Mouse (Mus musculus) ES-E14 (cell line): Measurements from ENCODE around the gene Spag17. TPM values are rescaled to one million over a fixed set of nuclear protein-coding genes. Genes with fewer than 3 reads are reported as not detected.
"Not testable (repeated sequence)": the region's sequence is repeated elsewhere in the genome, so short reads cannot be mapped to it uniquely, and the experiment has no call there.

Source experiments
- DNase-seq: peaks from one replicate; pipeline ENCODE4 v3.0.0-alpha.2; 2013; ENCODE audit warnings: low read depth, low spot score
- H3K27ac ChIP-seq: 2 replicates; pipeline ENCODE4 v1.5.1; 2012; ENCODE audit warnings: low read depth, mild to moderate bottlenecking, low read length, moderate library complexity, mixed read lengths; ENCODE audit not compliant: poor library complexity, insufficient read depth, severe bottlenecking
- H3K36me3 ChIP-seq: 2 replicates; pipeline ENCODE4 v1.6.1; 2012; ENCODE audit warnings: mild to moderate bottlenecking, low read length, moderate library complexity, mixed read lengths; ENCODE audit not compliant: control insufficient read depth, poor library complexity, insufficient read depth, severe bottlenecking
- H3K4me1 ChIP-seq, 2 experiments: fragments of 150-350 bp in 1 of 2; sonication (generic) in 1 of 2; 2 replicates each; pipeline ENCODE4 v1.6.1; 2012; ENCODE audit warnings: low read length in 2 of 2, mild to moderate bottlenecking in 1 of 2, mixed read lengths in 1 of 2; ENCODE audit not compliant: control insufficient read depth in 2 of 2, insufficient read depth in 2 of 2, poor library complexity in 1 of 2
- H3K4me3 ChIP-seq, 2 experiments: fragments of 150-350 bp in 1 of 2; sonication (generic) in 1 of 2; 2 replicates each; pipeline ENCODE4 v1.5.1; 2012; ENCODE audit warnings: low read length in 2 of 2, low read depth in 1 of 2, mild to moderate bottlenecking in 1 of 2, mixed read lengths in 1 of 2; ENCODE audit not compliant: insufficient read depth in 1 of 2, poor library complexity in 1 of 2, severe bottlenecking in 1 of 2
- H3K9ac ChIP-seq: 2 replicates; pipeline ENCODE4 v1.6.1; 2012; ENCODE audit warnings: low read depth, mild to moderate bottlenecking, low read length, mixed read lengths; ENCODE audit not compliant: poor library complexity, insufficient read depth, severe bottlenecking
- H3K9me3 ChIP-seq: fragments of 150-350 bp; sonication (generic); 2 replicates; pipeline ENCODE4 v1.6.1; 2012; ENCODE audit warnings: low read depth, mild to moderate bottlenecking, low read length; ENCODE audit not compliant: control insufficient read depth, insufficient read depth
- CHD2 ChIP-seq: IDR thresholded peaks from 2 replicates; pipeline ENCODE4 v1.6.1; 2014; ENCODE audit warnings: mild to moderate bottlenecking, low read depth, low read length, inconsistent platforms
- HCFC1 ChIP-seq: IDR thresholded peaks from 2 replicates; pipeline ENCODE4 v1.6.1; 2012; ENCODE audit warnings: low read length, inconsistent platforms, borderline replicate concordance; ENCODE audit not compliant: insufficient read depth
- MAFK ChIP-seq: IDR thresholded peaks from 2 replicates; pipeline ENCODE4 v1.6.1; 2014; ENCODE audit warnings: mild to moderate bottlenecking, low read depth, low read length, inconsistent platforms; ENCODE audit not compliant: insufficient read depth
- ZC3H11A ChIP-seq: IDR thresholded peaks from 2 replicates; pipeline ENCODE4 v1.6.1; 2012; ENCODE audit warnings: low read depth, mild to moderate bottlenecking, inconsistent platforms, low read length, borderline replicate concordance
- ZNF384 ChIP-seq: IDR thresholded peaks from 2 replicates; pipeline ENCODE4 v1.6.1; 2012; ENCODE audit warnings: low read depth, low read length, inconsistent platforms
- in situ Hi-C, 2 experiments: fragments of 600-800 bp; cut with MboI; formaldehyde crosslinking; loops; one replicate each; pipeline ENCODE4 v1.15.1; 2025; ENCODE audit warnings: low sequenced_read_pairs in 2 of 2, inconsistent platforms in 1 of 2; ENCODE audit not compliant: unreplicated experiment in 2 of 2
- total RNA-seq: library from RNA; depleted of rRNA; stranded (reverse); fragments of 300-350 nt; gene quantifications from 2 replicates; pipeline ENCODE4 v1.2.3, GENCODE M21; 2012

The Spag17 gene
- total RNA-seq, 1 experiment = 0.04 TPM

GRCm38 (mm10) chr3:99883988-99884564, 1.1 kb upstream of the Spag17 start:
- H3K4me1 ChIP-seq = peaks cover 0 to 4% of the 10 kb centered on the region in 2 experiments; a peak in 1 of 4 replicates
- no peaks in the 10 kb centered on the region for H3K36me3 ChIP-seq
- H3K4me3 ChIP-seq = no peak overlapping the region
- H3K27ac ChIP-seq = no peak overlapping the region
- no peak for DNase-seq
- H3K9me3 ChIP-seq = no peaks in the 10 kb centered on the region
- in situ Hi-C loops = no loop called here
- no peak for TF ChIP-seq MAFK
- no peak for TF ChIP-seq HCFC1
- no peak for TF ChIP-seq ZC3H11A
- TF ChIP-seq ZNF384 = no peak
- no peak overlapping the region for H3K9ac ChIP-seq

DNA sequence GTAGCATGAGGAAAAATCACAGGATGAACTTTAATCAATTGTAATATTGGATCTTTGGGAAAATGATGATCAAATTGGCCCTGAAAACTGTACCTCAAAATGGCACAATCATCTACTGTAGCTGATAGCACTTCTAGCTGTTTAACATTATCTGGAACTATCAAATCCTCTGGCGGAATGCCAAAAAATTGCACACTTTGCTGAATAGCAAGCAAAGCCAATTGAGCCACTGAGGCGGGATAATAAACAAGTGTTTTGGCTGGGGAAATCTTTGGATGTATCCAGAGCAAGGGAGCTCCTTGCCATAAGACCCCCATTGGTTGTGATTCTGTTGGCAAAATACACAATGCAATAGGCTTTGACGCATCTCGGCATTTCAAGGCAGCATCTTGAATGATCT, 9.5 kb downstream of the Spag17 start:
- H3K9me3 ChIP-seq, H3K36me3 ChIP-seq, in situ Hi-C loops, H3K9ac ChIP-seq, H3K27ac ChIP-seq, H3K4me1 ChIP-seq, H3K4me3 ChIP-seq, DNase-seq: not testable (repeated sequence)

- H3K9ac ChIP-seq = no peak overlapping the region
- no peaks in the 10 kb centered on the region for H3K9me3 ChIP-seq
- no peak overlapping the region for H3K27ac ChIP-seq
- no peaks in the 10 kb centered on the region for H3K4me1 ChIP-seq
- in situ Hi-C loops = no loop called here
- H3K36me3 ChIP-seq = no peaks in the 10 kb centered on the region
- no peak overlapping the region for H3K4me3 ChIP-seq
- TF ChIP-seq ZNF384 = no peak
- no peak for DNase-seq
Measured at GRCm38 (mm10) chr3:99913809-99914439, 28.7 kb downstream of the Spag17 start.

DNA sequence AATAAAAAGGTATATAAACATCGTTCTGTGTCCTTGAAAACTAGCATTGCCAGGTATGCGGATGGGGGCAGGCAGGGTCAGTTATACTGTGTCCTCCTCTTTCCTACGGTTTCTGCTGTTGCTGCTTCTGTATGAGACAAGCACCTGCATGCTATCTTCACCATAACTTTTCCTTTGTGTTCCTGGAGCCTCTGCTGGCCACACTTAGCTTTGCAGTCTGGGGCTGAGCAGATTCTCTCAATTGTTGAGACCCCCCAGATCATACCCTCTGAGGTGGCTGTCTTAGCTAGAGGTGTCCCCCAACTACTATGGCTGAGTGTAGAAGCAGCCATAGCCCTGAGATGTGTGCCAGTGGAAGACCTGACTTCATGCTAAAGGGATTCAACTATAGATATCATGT, 37.7 kb downstream of the Spag17 start:
- H3K27ac ChIP-seq = no peak overlapping the region
- H3K36me3 ChIP-seq = no peaks in the 10 kb centered on the region
- no peak for DNase-seq
- H3K9me3 ChIP-seq = no peaks in the 10 kb centered on the region
- in situ Hi-C loops = no loop called here
- H3K4me1 ChIP-seq = no peaks in the 10 kb centered on the region
- no peak overlapping the region for H3K4me3 ChIP-seq
- TF ChIP-seq ZC3H11A = no peak
- TF ChIP-seq CHD2 = no peak
- TF ChIP-seq ZNF384 = no peak
- TF ChIP-seq MAFK = no peak
- TF ChIP-seq HCFC1 = no peak
- H3K9ac ChIP-seq = no peak overlapping the region

GRCm38 (mm10) chr3:99930920-99931620, 45.9 kb downstream of the Spag17 start:
- no peaks in the 10 kb centered on the region for H3K36me3 ChIP-seq
- TF ChIP-seq HCFC1 (no peak), MAFK (no peak), ZNF384 (no peak), CHD2 (no peak), ZC3H11A (no peak)
- no peak overlapping the region for H3K27ac ChIP-seq
- no peaks in the 10 kb centered on the region for H3K4me1 ChIP-seq
- H3K4me3 ChIP-seq = no peak overlapping the region
- no peaks in the 10 kb centered on the region for H3K9me3 ChIP-seq
- no peak for DNase-seq
- in situ Hi-C loops = no loop called here
- no peak overlapping the region for H3K9ac ChIP-seq
